ENCODE assay signal across 17 mouse cellular contexts in genomic region chr11:94987341-94987740, GRCm38 (mm10). TPM values are rescaled to one million over a fixed set of nuclear protein-coding genes. Genes with fewer than 3 reads are reported as not detected.
A peak's percentile ranks its signal among the peaks of the same experiment; 100 is the strongest.
DNase-seq lines count a peak whose midpoint lies in the region; ATAC-seq and TF ChIP-seq lines count a peak whose summit lies in the region.
"Had no signal": no experiment of that assay in that cellular context is flagged by ENCODE, and none has a peak within 500 bp of the region (broad histone marks: within the 10 kb centered on the region; RNA-seq: fewer than 3 reads in every experiment).

No protein-coding gene starts in this region.

- no peaks in the 10 kb centered on the region for H3K36me3 ChIP-seq in midbrain, embryonic 14.5 days (ENCODE audit: control insufficient read depth, insufficient read depth, low read length)
- no peaks in the 10 kb centered on the region for H3K36me3 ChIP-seq in midbrain, postnatal 0 days (ENCODE audit: insufficient read depth, low read length)
- H3K36me3 ChIP-seq in stomach, embryonic 15.5 days = no peaks in the 10 kb centered on the region
- H3K36me3 ChIP-seq: lung, embryonic 15.5 days; neural tube, embryonic 13.5 days had no signal

- intact Hi-C loops in gastrocnemius, adult 2 months (cut with DNase I) = no loop called here

- TF ChIP-seq CTCF in gastrocnemius, adult 2 months (IDR thresholded peaks at IDR 0.05) = no peak
- TF ChIP-seq CTCF in midbrain, postnatal 0 days (IDR thresholded peaks at IDR 0.05) = no peak

- no peaks in the 10 kb centered on the region for H3K27me3 ChIP-seq in midbrain, embryonic 14.5 days (ENCODE audit: control insufficient read depth, insufficient read depth, low read length)
- no peaks in the 10 kb centered on the region for H3K27me3 ChIP-seq in midbrain, postnatal 0 days (ENCODE audit: insufficient read depth, low read length)
- no peaks in the 10 kb centered on the region for H3K27me3 ChIP-seq in stomach, embryonic 15.5 days (replicated peaks)
- H3K27me3 ChIP-seq: forebrain, embryonic 13.5 days; lung, embryonic 15.5 days; neural tube, embryonic 13.5 days had no signal

- 0 out of 2 replicates have a peak overlapping the region, but pooled peaks have one; percentile 12 for H3K9ac ChIP-seq in midbrain, embryonic 14.5 days (replicated peaks; ENCODE audit: low read length)
- H3K9ac ChIP-seq in midbrain, postnatal 0 days (replicated peaks; ENCODE audit: low read length, poor library complexity, severe bottlenecking) = no peak overlapping the region
- H3K9ac ChIP-seq in stomach, embryonic 15.5 days = no peak overlapping the region
- H3K9ac ChIP-seq: forebrain, embryonic 13.5 days; lung, embryonic 15.5 days had no signal

- 41% methylated on average over 6 of the region's 6 CpGs for WGBS in midbrain, embryonic 14.5 days
- WGBS in midbrain, postnatal 0 days = 38% methylated on average over 6 of the region's 6 CpGs
- 48% methylated on average over 6 of the region's 6 CpGs for WGBS in stomach, embryonic 15.5 days

- H3K9me3 ChIP-seq in midbrain, embryonic 14.5 days (ENCODE audit: control insufficient read depth, low read length) = no peaks in the 10 kb centered on the region
- no peaks in the 10 kb centered on the region for H3K9me3 ChIP-seq in midbrain, postnatal 0 days (ENCODE audit: low read length)
- no peaks in the 10 kb centered on the region for H3K9me3 ChIP-seq in stomach, embryonic 15.5 days
- H3K9me3 ChIP-seq: forebrain, embryonic 13.5 days; lung, embryonic 15.5 days; neural tube, embryonic 13.5 days had no signal

- ATAC-seq in midbrain, embryonic 14.5 days (ENCODE audit: low FRiP score, low TSS enrichment) = no peak
- no peak for ATAC-seq in midbrain, postnatal 0 days (ENCODE audit: low FRiP score)
- no peak for ATAC-seq in stomach, embryonic 15.5 days (ENCODE audit: insufficient read depth, low FRiP score, low read depth)
- ATAC-seq: forebrain, embryonic 13.5 days had no signal

- no peak overlapping the region for H3K4me3 ChIP-seq in gastrocnemius, adult 2 months
- H3K4me3 ChIP-seq in midbrain, embryonic 14.5 days (replicated peaks; ENCODE audit: low read depth, low read length) = no peak overlapping the region
- no peak overlapping the region for H3K4me3 ChIP-seq in midbrain, postnatal 0 days (ENCODE audit: low read depth, low read length)
- H3K4me3 ChIP-seq in brown adipose tissue, adult 24 weeks (ENCODE audit: insufficient read depth, low read depth, low read length) = no peak overlapping the region
- no peak overlapping the region for H3K4me3 ChIP-seq in stomach, embryonic 15.5 days (replicated peaks)
- H3K4me3 ChIP-seq: forebrain, embryonic 13.5 days; lung, embryonic 15.5 days; neural tube, embryonic 13.5 days had no signal

- H3K4me2 ChIP-seq in midbrain, embryonic 14.5 days (ENCODE audit: low read length) = no peak overlapping the region
- H3K4me2 ChIP-seq in midbrain, postnatal 0 days (ENCODE audit: low read depth, low read length, poor library complexity, severe bottlenecking) = no peak overlapping the region
- H3K4me2 ChIP-seq in stomach, embryonic 15.5 days = no peak overlapping the region
- H3K4me2 ChIP-seq: forebrain, embryonic 13.5 days; lung, embryonic 15.5 days; midbrain, embryonic 11.5 days; neural tube, embryonic 13.5 days had no signal

- H3K27ac ChIP-seq in gastrocnemius, adult 2 months = peak overlapping the region; percentile 93
- no peak overlapping the region for H3K27ac ChIP-seq in midbrain, embryonic 14.5 days (replicated peaks; ENCODE audit: low read depth, low read length)
- no peak overlapping the region for H3K27ac ChIP-seq in midbrain, postnatal 0 days (ENCODE audit: low read depth, low read length)
- peak overlapping the region; percentile 24; the same call in 1 of the 2 replicates for H3K27ac ChIP-seq in brown adipose tissue, adult 24 weeks (replicated peaks; ENCODE audit: low read depth, low read length)
- H3K27ac ChIP-seq in stomach, embryonic 15.5 days = peak overlapping the region; percentile 62
- H3K27ac ChIP-seq: forebrain, embryonic 13.5 days; lung, embryonic 15.5 days; neural tube, embryonic 13.5 days had no signal

- no peak for DNase-seq in gastrocnemius, adult 2 months
- DNase-seq in gastrocnemius, adult 8-10 months (ENCODE audit: low spot score in 2 of 2) = no peak
- no peak for DNase-seq in midbrain, embryonic 14.5 days
- no peak for DNase-seq in midbrain, postnatal 0 days (ENCODE audit: low spot score)
- no peak for DNase-seq in lung, postnatal 36 days
- DNase-seq in urinary bladder, postnatal 10 days (ENCODE audit: low spot score) = no peak
- DNase-seq: gastrocnemius, postnatal 25 days; heart, postnatal 36 days; kidney, postnatal 25 days had no signal

- H3K4me1 ChIP-seq in midbrain, embryonic 14.5 days (ENCODE audit: control insufficient read depth, insufficient read depth, low read length) = peaks cover 16% of the 10 kb centered on the region
- H3K4me1 ChIP-seq in midbrain, postnatal 0 days (ENCODE audit: insufficient read depth, low read length) = peaks cover 17% of the 10 kb centered on the region
- H3K4me1 ChIP-seq in brown adipose tissue, adult 24 weeks (ENCODE audit: control insufficient read depth, insufficient read depth, insufficient read length, low read length) = peaks cover 18% of the 10 kb centered on the region
- peaks cover 37% of the 10 kb centered on the region for H3K4me1 ChIP-seq in stomach, embryonic 15.5 days

RNA-seq across cellular contexts. Expression of gene Ppp1r9b, which starts 3.5 kb away (rescaled TPM):
- 10 to 100 TPM; 18.3 to 25.7 TPM for total RNA-seq in gastrocnemius, adult 2 months (2021)
- total RNA-seq in gastrocnemius, adult 8-10 months (2022) = 10 to 100 TPM; 15.8 to 23.9 (median 19.4) TPM
- polyA plus RNA-seq in midbrain, embryonic 14.5 days (2014; fragmentation: Nextera tagmentation; extraction: Ambion mirVana) = 27.1 and 27.6 TPM in 2 replicates
- 179 and 217 TPM in 2 replicates for total RNA-seq in midbrain, postnatal 0 days (2014; rRNA removed)
- 18.2 and 20.4 TPM in 2 replicates for polyA plus RNA-seq in midbrain, postnatal 0 days (2015; fragmentation: Nextera tagmentation; extraction: Ambion mirVana)
- polyA plus RNA-seq in brown adipose tissue, adult 24 weeks (2012; ENCODE audit: insufficient read depth, insufficient read length, missing spikeins) = 70.8 and 83.5 TPM in 2 replicates
- 10.3 TPM in 2 replicates for polyA plus RNA-seq in stomach, embryonic 15.5 days (2015; fragmentation: Nextera tagmentation; extraction: Ambion mirVana)

RNA-seq across cellular contexts. Expression of gene Sgca, which starts 11.2 kb away (rescaled TPM):
- 100 to 1,000 TPM; 252 to 278 TPM for total RNA-seq in gastrocnemius, adult 2 months (2021)
- total RNA-seq in gastrocnemius, adult 8-10 months (2022) = 100 to 1,000 TPM; 272 to 306 (median 288) TPM
- not detected in 2 replicates for polyA plus RNA-seq in midbrain, embryonic 14.5 days (2014; fragmentation: Nextera tagmentation; extraction: Ambion mirVana)
- not detected in 2 replicates for total RNA-seq in midbrain, postnatal 0 days (2014; rRNA removed)
- 0.29 and 0.39 TPM in 2 replicates for polyA plus RNA-seq in midbrain, postnatal 0 days (2015; fragmentation: Nextera tagmentation; extraction: Ambion mirVana)
- 6.5 and 6.9 TPM in 2 replicates for polyA plus RNA-seq in brown adipose tissue, adult 24 weeks (2012; ENCODE audit: insufficient read depth, insufficient read length, missing spikeins)
- polyA plus RNA-seq in stomach, embryonic 15.5 days (2015; fragmentation: Nextera tagmentation; extraction: Ambion mirVana) = 0.17 and 0.27 TPM in 2 replicates
- polyA plus RNA-seq: forebrain, embryonic 13.5 days; intestine, embryonic 14.5 days; midbrain, embryonic 11.5 days; neural tube, embryonic 13.5 days had no signal

RNA-seq across cellular contexts. Expression of gene Hils1, which starts 19.9 kb away (rescaled TPM):
- not detected for total RNA-seq in gastrocnemius, adult 2 months (2021)
- total RNA-seq in gastrocnemius, adult 8-10 months (2022) = not detected
- not detected in 2 replicates for polyA plus RNA-seq in midbrain, embryonic 14.5 days (2014; fragmentation: Nextera tagmentation; extraction: Ambion mirVana)
- total RNA-seq in midbrain, postnatal 0 days (2014; rRNA removed) = not detected in 2 replicates
- polyA plus RNA-seq in midbrain, postnatal 0 days (2015; fragmentation: Nextera tagmentation; extraction: Ambion mirVana) = not detected in 2 replicates
- polyA plus RNA-seq in brown adipose tissue, adult 24 weeks (2012; ENCODE audit: insufficient read depth, insufficient read length, missing spikeins) = not detected in 2 replicates
- not detected in 2 replicates for polyA plus RNA-seq in stomach, embryonic 15.5 days (2015; fragmentation: Nextera tagmentation; extraction: Ambion mirVana)
- total RNA-seq: gastrocnemius, postnatal 25 days; heart, postnatal 36 days; left cerebral cortex, postnatal 36 days had no signal
- polyA plus RNA-seq: forebrain, embryonic 13.5 days; intestine, embryonic 14.5 days; lung, embryonic 15.5 days; midbrain, embryonic 11.5 days; neural tube, embryonic 13.5 days had no signal

RNA-seq across cellular contexts. Expression of gene Samd14, which starts 22.3 kb away (rescaled TPM):
- total RNA-seq in gastrocnemius, adult 2 months (2021) = under 1 TPM; 0.28 to 0.42 TPM
- total RNA-seq in gastrocnemius, adult 8-10 months (2022) = under 1 TPM; 0.24 to 0.62 (median 0.45) TPM
- polyA plus RNA-seq in midbrain, embryonic 14.5 days (2014; fragmentation: Nextera tagmentation; extraction: Ambion mirVana) = 135 and 152 TPM in 2 replicates
- 221 and 243 TPM in 2 replicates for total RNA-seq in midbrain, postnatal 0 days (2014; rRNA removed)
- 158 and 161 TPM in 2 replicates for polyA plus RNA-seq in midbrain, postnatal 0 days (2015; fragmentation: Nextera tagmentation; extraction: Ambion mirVana)
- polyA plus RNA-seq in brown adipose tissue, adult 24 weeks (2012; ENCODE audit: insufficient read depth, insufficient read length, missing spikeins) = 0.59 and 0.67 TPM in 2 replicates
- polyA plus RNA-seq in stomach, embryonic 15.5 days (2015; fragmentation: Nextera tagmentation; extraction: Ambion mirVana) = 19.8 and 21.1 TPM in 2 replicates

RNA-seq across cellular contexts. Expression of gene Col1a1, which starts 51.3 kb away (rescaled TPM):
- total RNA-seq in gastrocnemius, adult 2 months (2021) = 100 to 1,000 TPM; 154 to 483 TPM
- total RNA-seq in gastrocnemius, adult 8-10 months (2022) = 10 to 100 TPM; 30.9 to 90.6 (median 45.9) TPM
- 0.98 and 64.7 TPM in 2 replicates for polyA plus RNA-seq in midbrain, embryonic 14.5 days (2014; fragmentation: Nextera tagmentation; extraction: Ambion mirVana)
- total RNA-seq in midbrain, postnatal 0 days (2014; rRNA removed) = 44.7 and 50.3 TPM in 2 replicates
- 65.4 and 67.5 TPM in 2 replicates for polyA plus RNA-seq in midbrain, postnatal 0 days (2015; fragmentation: Nextera tagmentation; extraction: Ambion mirVana)
- polyA plus RNA-seq in brown adipose tissue, adult 24 weeks (2012; ENCODE audit: insufficient read depth, insufficient read length, missing spikeins) = 36.9 and 49.1 TPM in 2 replicates
- 1,375 and 1,459 TPM in 2 replicates for polyA plus RNA-seq in stomach, embryonic 15.5 days (2015; fragmentation: Nextera tagmentation; extraction: Ambion mirVana)

Comparison
In these comparisons a context has a peak if more than half of its experiments do, and no peak if none do; other contexts are left out.
1. H3K27ac ChIP-seq: peak in gastrocnemius, adult 2 months (single experiment), brown adipose tissue, adult 24 weeks (single experiment) and stomach, embryonic 15.5 days (single experiment); none in midbrain, embryonic 14.5 days (single experiment) and midbrain, postnatal 0 days (single experiment).